Mouse (Mus musculus): ENCODE results near the gene Tigd3. TPM values are rescaled to one million over a fixed set of nuclear protein-coding genes. Genes with fewer than 3 reads are reported as not detected.
A peak's percentile ranks its signal among the peaks of the same experiment; 100 is the strongest.

The Tigd3 gene
- total and polyA plus RNA-seq, 2 experiments from 2014 or later: 9.9 to 10.2 TPM

DNA sequence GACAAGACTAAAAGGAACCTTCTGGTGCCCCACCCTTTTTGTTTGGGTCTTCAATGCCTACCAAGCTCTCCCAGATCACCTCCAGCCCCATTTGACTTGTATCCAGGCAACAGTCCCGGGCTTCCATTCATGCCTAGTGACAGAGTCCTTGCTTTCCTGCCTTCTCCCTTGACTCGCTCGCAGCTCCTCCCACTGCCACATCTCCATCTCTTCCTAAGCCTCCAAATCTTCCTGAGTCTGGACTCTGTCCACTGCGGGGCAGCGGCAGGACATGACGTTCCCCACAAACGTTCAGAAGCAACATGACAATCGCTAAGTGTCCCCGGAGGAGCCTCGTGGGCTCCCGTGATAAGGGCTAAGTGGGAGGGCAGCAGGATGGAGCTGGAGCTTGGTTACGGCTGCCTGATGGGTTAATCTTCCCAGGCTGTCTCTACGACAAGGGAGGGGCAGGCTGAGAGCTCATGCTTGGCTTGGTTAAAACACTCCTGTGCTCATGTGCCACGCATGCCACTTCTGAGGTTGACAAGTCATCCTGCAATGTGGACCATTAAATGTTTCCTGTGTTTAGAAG lies 44.0 kb upstream of the Tigd3 start:
- WGBS: 39% methylated on average over 14 of the region's 14 CpGs
- Histone ChIP-seq H3K4me3 (ENCODE audit: low read depth, low read length) (no peak overlapping the region), H3K27ac (ENCODE audit: low read depth, low read length) (no peak overlapping the region), H3K27me3 (ENCODE audit: insufficient read depth, low read length) (no peaks in the 10 kb centered on the region), H3K4me2 (ENCODE audit: low read depth) (0 out of 2 replicates have a peak overlapping the region, but pooled peaks have one; percentile 8), H3K9me3 (ENCODE audit: low read length) (no peaks in the 10 kb centered on the region), H3K4me1 (ENCODE audit: insufficient read depth) (no peaks in the 10 kb centered on the region), H3K36me3 (ENCODE audit: insufficient read depth) (no peaks in the 10 kb centered on the region), H3K9ac (no peak overlapping the region)
- DNase-seq (no peak), ATAC-seq (peak; percentile 42; the same call in 1 of the 2 replicates)
- TF ChIP-seq CTCF (IDR thresholded peaks at IDR 0.05; ENCODE audit: low read depth): no peak

DNA sequence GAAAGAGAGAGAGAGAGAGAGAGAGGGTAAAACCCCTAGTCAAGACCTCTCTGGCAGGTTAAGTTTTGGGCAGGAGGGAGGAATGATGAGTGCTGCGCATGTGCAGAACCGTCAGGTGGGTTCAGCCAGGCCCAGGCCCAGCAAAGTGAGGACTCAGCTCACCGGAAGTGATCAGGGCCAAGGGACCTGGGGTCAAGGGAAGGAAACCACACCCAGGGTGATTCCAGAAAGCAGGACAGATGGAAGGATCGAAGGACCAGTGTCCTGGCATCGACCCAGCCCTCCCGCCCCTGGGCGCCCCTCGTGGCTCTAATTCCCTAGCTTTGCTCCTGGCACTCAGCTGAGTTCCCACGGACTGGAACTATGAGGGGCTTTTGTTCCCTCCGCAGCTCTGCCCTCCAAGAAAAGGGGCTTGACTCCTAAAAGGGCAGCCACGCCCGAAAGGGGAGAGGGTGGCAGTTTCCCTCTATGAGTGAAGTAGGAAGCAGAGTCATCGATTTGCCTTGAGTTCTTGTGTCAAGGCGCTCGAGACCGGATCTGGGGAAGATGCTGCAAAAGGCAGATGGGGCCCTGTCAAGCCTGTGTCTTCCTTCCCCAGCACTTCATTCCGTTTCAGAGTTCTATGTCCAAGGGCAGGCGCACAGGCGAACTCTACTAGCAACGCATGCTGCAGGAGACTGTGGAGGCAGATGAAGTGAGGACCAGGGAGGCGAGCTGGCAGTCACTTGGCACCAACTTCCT lies 43.3 kb upstream of the Tigd3 start:
- Histone ChIP-seq H3K27ac (ENCODE audit: low read depth, low read length) (no peak overlapping the region), H3K27me3 (ENCODE audit: insufficient read depth, low read length) (no peaks in the 10 kb centered on the region), H3K4me2 (ENCODE audit: low read depth) (0 out of 2 replicates have a peak overlapping the region, but pooled peaks have one; percentile 8)

DNA sequence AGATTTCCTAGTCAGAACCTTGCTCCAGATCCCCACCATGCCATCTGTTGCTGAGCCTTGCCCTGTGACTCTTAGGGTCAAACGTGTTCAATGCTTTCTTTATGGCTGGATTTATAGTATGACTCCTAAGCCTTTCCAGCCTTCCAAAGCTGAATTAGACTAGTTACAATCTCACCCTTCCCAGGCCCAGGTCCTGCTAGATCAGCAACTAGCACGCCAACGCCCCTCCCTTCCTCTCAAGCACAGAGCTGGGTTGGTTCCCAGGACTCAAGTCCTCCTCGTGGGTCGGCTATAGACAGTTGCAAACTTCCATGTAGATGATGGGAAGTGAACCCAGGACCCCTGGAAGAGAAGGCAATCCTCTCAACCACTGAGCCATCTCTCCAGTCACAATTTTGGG lies 41.7 kb upstream of the Tigd3 start:
- DNase-seq (no peak), ATAC-seq (no peak)
- Histone ChIP-seq H3K9me3 (ENCODE audit: low read length) (no peaks in the 10 kb centered on the region), H3K9ac (no peak overlapping the region), H3K4me1 (ENCODE audit: insufficient read depth) (no peaks in the 10 kb centered on the region), H3K4me3 (ENCODE audit: low read depth, low read length) (no peak overlapping the region), H3K27ac (ENCODE audit: low read depth, low read length) (no peak overlapping the region), H3K27me3 (ENCODE audit: insufficient read depth, low read length) (no peaks in the 10 kb centered on the region), H3K4me2 (ENCODE audit: low read depth) (no peak overlapping the region), H3K36me3 (ENCODE audit: insufficient read depth) (no peaks in the 10 kb centered on the region)
- 77% methylated on average over 5 of the region's 5 CpGs for WGBS
- TF ChIP-seq CTCF (IDR thresholded peaks at IDR 0.05; ENCODE audit: low read depth): no peak

More for the DNA sequence above, 43.3 kb upstream of the Tigd3 start:
- Histone ChIP-seq H3K9ac (no peak overlapping the region), H3K4me3 (ENCODE audit: low read depth, low read length) (no peak overlapping the region), H3K9me3 (ENCODE audit: low read length) (no peaks in the 10 kb centered on the region), H3K4me1 (ENCODE audit: insufficient read depth) (no peaks in the 10 kb centered on the region), H3K36me3 (ENCODE audit: insufficient read depth) (no peaks in the 10 kb centered on the region)
- ATAC-seq: 0 out of 2 replicates have a peak, but pooled peaks have one; percentile 6
- no peak for DNase-seq
- TF ChIP-seq CTCF (IDR thresholded peaks at IDR 0.05; ENCODE audit: low read depth): no peak
- 47% methylated on average over 21 of the region's 21 CpGs for WGBS

DNA sequence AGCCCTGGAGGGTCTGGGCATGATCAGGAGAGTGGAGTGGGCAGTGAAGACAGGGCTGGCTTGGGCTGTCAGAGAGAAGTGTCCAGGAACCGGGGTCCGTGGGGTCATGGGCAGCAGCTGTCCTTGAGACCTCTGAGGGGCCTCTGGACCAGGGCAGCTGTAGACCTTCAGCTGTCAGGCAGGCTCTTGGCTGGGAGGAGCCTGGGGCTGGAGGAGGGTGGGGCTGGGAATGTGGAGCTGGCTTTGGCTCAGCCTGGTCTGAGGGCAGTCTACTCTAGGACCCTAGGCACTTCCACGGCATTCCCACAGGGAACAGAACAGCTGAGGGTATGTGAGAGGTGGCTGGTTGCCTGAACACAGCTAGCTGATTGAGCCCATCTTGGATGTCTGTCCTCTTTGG lies 41.3 kb upstream of the Tigd3 start:
- Histone ChIP-seq H3K4me3 (ENCODE audit: low read depth, low read length) (no peak overlapping the region), H3K9ac (no peak overlapping the region), H3K27me3 (ENCODE audit: insufficient read depth, low read length) (no peaks in the 10 kb centered on the region), H3K36me3 (ENCODE audit: insufficient read depth) (no peaks in the 10 kb centered on the region), H3K9me3 (ENCODE audit: low read length) (no peaks in the 10 kb centered on the region), H3K27ac (ENCODE audit: low read depth, low read length) (no peak overlapping the region), H3K4me2 (ENCODE audit: low read depth) (no peak overlapping the region), H3K4me1 (ENCODE audit: insufficient read depth) (no peaks in the 10 kb centered on the region)
- WGBS: 79% methylated on average over 3 of the region's 3 CpGs
- TF ChIP-seq CTCF (IDR thresholded peaks at IDR 0.05; ENCODE audit: low read depth): no peak
- no peak for ATAC-seq
- DNase-seq: no peak

DNA sequence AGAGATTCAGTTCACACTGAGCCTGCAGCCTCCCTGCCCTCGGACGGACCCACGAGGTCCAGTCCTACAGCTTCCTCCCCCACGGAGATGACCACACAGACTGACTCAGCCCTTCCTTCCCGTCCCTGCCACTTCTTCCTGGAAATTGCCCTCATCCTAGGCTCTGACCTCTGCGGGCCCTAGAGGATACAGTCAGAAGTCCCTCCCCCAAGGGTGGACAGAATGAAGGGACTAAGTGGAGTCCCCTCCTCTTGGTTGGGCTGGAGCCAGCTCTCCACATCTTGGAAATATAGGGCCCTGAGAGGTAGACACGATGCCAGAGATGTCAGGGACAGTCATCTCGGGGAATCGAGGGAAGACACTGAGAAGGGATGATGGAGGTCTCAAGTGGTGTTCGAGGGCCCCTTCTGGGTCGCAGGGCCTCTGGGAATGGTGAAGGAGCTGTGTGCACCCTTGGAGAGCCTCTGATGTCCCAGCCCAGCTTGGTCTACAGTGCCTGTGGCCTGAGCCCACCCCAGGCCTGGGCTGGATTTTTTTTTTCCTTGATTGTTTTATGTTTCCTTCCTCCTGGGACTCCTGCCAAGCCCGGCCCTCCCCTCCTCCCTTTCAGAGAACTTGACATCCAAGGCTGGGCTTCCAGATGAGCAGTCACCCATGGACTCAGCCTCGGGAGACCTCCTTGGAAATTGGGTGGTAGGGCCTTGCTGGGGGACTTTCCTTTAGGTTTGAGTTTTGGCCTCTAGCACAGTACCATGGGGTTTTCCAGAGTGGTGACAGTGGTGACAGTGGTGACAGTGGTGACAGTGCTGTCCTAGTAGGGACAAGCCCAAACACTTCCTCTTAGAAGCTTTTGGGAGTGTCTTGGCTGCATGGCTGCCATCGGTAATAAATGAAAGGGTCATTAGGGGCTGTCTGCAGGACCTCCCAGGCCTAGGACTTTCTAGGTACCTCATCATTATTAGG lies 36.0 kb upstream of the Tigd3 start:
- H3K4me2 ChIP-seq (ENCODE audit: low read depth): no peak overlapping the region
- no peaks in the 10 kb centered on the region for H3K9me3 ChIP-seq (ENCODE audit: low read length)
- H3K27ac ChIP-seq (ENCODE audit: low read depth, low read length): no peak overlapping the region
- H3K4me1 ChIP-seq (ENCODE audit: insufficient read depth): no peaks in the 10 kb centered on the region
- 64% methylated on average over 14 of the region's 14 CpGs for WGBS
- DNase-seq (peak; percentile 16), ATAC-seq (no peak)
- no peak for TF ChIP-seq CTCF (IDR thresholded peaks at IDR 0.05; ENCODE audit: low read depth)
- no peak overlapping the region for H3K9ac ChIP-seq
- no peaks in the 10 kb centered on the region for H3K27me3 ChIP-seq (ENCODE audit: insufficient read depth, low read length)
- H3K36me3 ChIP-seq (ENCODE audit: insufficient read depth): no peaks in the 10 kb centered on the region
- H3K4me3 ChIP-seq (ENCODE audit: low read depth, low read length): no peak overlapping the region

DNA sequence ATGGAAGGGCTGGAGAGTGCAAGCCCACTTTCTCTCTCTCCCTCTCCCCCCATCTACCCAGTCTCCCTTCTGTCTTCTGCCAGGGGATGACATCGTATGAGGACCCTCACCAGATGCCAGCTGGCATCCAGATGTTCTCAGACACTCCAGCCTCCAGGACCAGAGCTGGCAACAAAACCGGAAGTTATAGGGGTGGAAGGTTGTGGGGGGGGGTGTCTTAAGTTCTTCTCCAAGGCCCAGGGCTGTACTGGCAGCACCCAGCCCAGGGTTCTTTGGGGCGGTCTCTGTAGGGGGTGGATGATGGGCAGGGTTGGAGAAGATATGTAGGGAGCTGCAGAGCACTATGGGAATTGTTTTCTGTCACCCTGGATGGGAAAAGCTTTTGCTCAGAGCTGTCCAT lies 34.6 kb upstream of the Tigd3 start:
- Histone ChIP-seq H3K27me3 (ENCODE audit: insufficient read depth, low read length) (no peaks in the 10 kb centered on the region), H3K36me3 (ENCODE audit: insufficient read depth) (no peaks in the 10 kb centered on the region), H3K4me3 (ENCODE audit: low read depth, low read length) (no peak overlapping the region), H3K9me3 (ENCODE audit: low read length) (no peaks in the 10 kb centered on the region), H3K9ac (no peak overlapping the region), H3K27ac (ENCODE audit: low read depth, low read length) (no peak overlapping the region), H3K4me1 (ENCODE audit: insufficient read depth) (no peaks in the 10 kb centered on the region), H3K4me2 (ENCODE audit: low read depth) (no peak overlapping the region)
- ATAC-seq: no peak
- TF ChIP-seq CTCF (IDR thresholded peaks at IDR 0.05; ENCODE audit: low read depth): no peak
- 85% methylated on average over 3 of the region's 3 CpGs for WGBS
- DNase-seq: no peak
